Mouse (Mus musculus): ENCODE data around the gene Slc43a2. TPM values are rescaled to one million over a fixed set of nuclear protein-coding genes. Genes with fewer than 3 reads are reported as not detected.

The Slc43a2 gene
- total and polyA plus RNA-seq, 3 experiments, result 4.2 to 11.5 (median 7.5) TPM

GRCm38 (mm10) chr11:75498126-75498525 is 33.4 kb upstream of the Slc43a2 start:
- DNase-seq (ENCODE audit: low spot score) (no peak), ATAC-seq (ENCODE audit: extremely low read depth, insufficient number of reproducible peaks, low FRiP score, poor library complexity, severe bottlenecking) (no peak)
- H3K27me3 ChIP-seq (ENCODE audit: insufficient read depth, low read length), result no peaks in the 10 kb centered on the region
- H3K9me3 ChIP-seq (replicated peaks), result no peaks in the 10 kb centered on the region
- no peak overlapping the region for H3K4me3 ChIP-seq (ENCODE audit: low read depth, low read length)
- no peak for TF ChIP-seq CTCF (IDR thresholded peaks at IDR 0.05; ENCODE audit: low read depth, low read length)
- no peak for TF ChIP-seq GATA2 (IDR thresholded peaks at IDR 0.05; ENCODE audit: borderline replicate concordance, low read depth, low read length)
- TF ChIP-seq POLR2AphosphoS5 (IDR thresholded peaks at IDR 0.05; ENCODE audit: insufficient replicate concordance, low read depth, low read length), result no peak
- TF ChIP-seq GATA1 (IDR thresholded peaks at IDR 0.05; ENCODE audit: borderline replicate concordance, low read length), result no peak
- no peak for TF ChIP-seq TAL1 (conservative IDR thresholded peaks at IDR 0.05; ENCODE audit: low read depth, low read length)
- peaks cover 24% of the 10 kb centered on the region for H3K4me1 ChIP-seq (ENCODE audit: insufficient read depth, low read depth, low read length)
- peaks cover 99% of the 10 kb centered on the region for H3K36me3 ChIP-seq (replicated peaks)

- peaks cover 31% of the 10 kb centered on the region for H3K4me1 ChIP-seq (ENCODE audit: insufficient read depth, low read depth, low read length)
- TF ChIP-seq POLR2AphosphoS5 (IDR thresholded peaks at IDR 0.05; ENCODE audit: insufficient replicate concordance, low read depth, low read length) (no peak), GATA2 (IDR thresholded peaks at IDR 0.05; ENCODE audit: borderline replicate concordance, low read depth, low read length) (no peak), GATA1 (IDR thresholded peaks at IDR 0.05; ENCODE audit: borderline replicate concordance, low read length) (no peak), CTCF (IDR thresholded peaks at IDR 0.05; ENCODE audit: low read depth, low read length) (no peak), TAL1 (conservative IDR thresholded peaks at IDR 0.05; ENCODE audit: low read depth, low read length) (no peak)
- no peak for ATAC-seq (ENCODE audit: extremely low read depth, insufficient number of reproducible peaks, low FRiP score, poor library complexity, severe bottlenecking)
- DNase-seq (ENCODE audit: low spot score), result no peak
- H3K36me3 ChIP-seq (replicated peaks), result peaks cover 93% of the 10 kb centered on the region
- no peaks in the 10 kb centered on the region for H3K9me3 ChIP-seq (replicated peaks)
- H3K27me3 ChIP-seq (ENCODE audit: insufficient read depth, low read length), result peaks cover 2% of the 10 kb centered on the region; the same call in 1 of the 2 replicates
- no peak overlapping the region for H3K4me3 ChIP-seq (ENCODE audit: low read depth, low read length)
Measured at GRCm38 (mm10) chr11:75508162-75508561, 23.3 kb upstream of the Slc43a2 start.

- Histone ChIP-seq H3K9me3 (replicated peaks) (no peaks in the 10 kb centered on the region), H3K27me3 (ENCODE audit: insufficient read depth, low read length) (peaks cover 5% of the 10 kb centered on the region; the same call in 1 of the 2 replicates), H3K4me1 (ENCODE audit: insufficient read depth, low read depth, low read length) (peaks cover 31% of the 10 kb centered on the region), H3K4me3 (ENCODE audit: low read depth, low read length) (no peak overlapping the region), H3K36me3 (replicated peaks) (peaks cover 89% of the 10 kb centered on the region)
- TF ChIP-seq GATA2 (IDR thresholded peaks at IDR 0.05; ENCODE audit: borderline replicate concordance, low read depth, low read length), result no peak
- TF ChIP-seq GATA1 (IDR thresholded peaks at IDR 0.05; ENCODE audit: borderline replicate concordance, low read length), result no peak
- no peak for TF ChIP-seq TAL1 (conservative IDR thresholded peaks at IDR 0.05; ENCODE audit: low read depth, low read length)
- TF ChIP-seq POLR2AphosphoS5 (IDR thresholded peaks at IDR 0.05; ENCODE audit: insufficient replicate concordance, low read depth, low read length), result no peak
- TF ChIP-seq CTCF (IDR thresholded peaks at IDR 0.05; ENCODE audit: low read depth, low read length), result no peak
- ATAC-seq (ENCODE audit: extremely low read depth, insufficient number of reproducible peaks, low FRiP score, poor library complexity, severe bottlenecking), result no peak
- peak; percentile 28 for DNase-seq (ENCODE audit: low spot score)
Measured at GRCm38 (mm10) chr11:75508904-75509303, 22.6 kb upstream of the Slc43a2 start.

- Histone ChIP-seq H3K4me1 (ENCODE audit: insufficient read depth, low read depth, low read length) (peaks cover 32% of the 10 kb centered on the region), H3K4me3 (ENCODE audit: low read depth, low read length) (peak within 1 kb of the TSS; percentile 70), H3K36me3 (replicated peaks) (peaks cover 78% of the 10 kb centered on the region), H3K27me3 (ENCODE audit: insufficient read depth, low read length) (peaks cover 9% of the 10 kb centered on the region; the same call in 1 of the 2 replicates), H3K9me3 (replicated peaks) (no peaks in the 10 kb centered on the region)
- no peak for TF ChIP-seq GATA1 (IDR thresholded peaks at IDR 0.05; ENCODE audit: borderline replicate concordance, low read length)
- TF ChIP-seq TAL1 (conservative IDR thresholded peaks at IDR 0.05; ENCODE audit: low read depth, low read length), result no peak
- TF ChIP-seq POLR2AphosphoS5 (IDR thresholded peaks at IDR 0.05; ENCODE audit: insufficient replicate concordance, low read depth, low read length), result no peak
- TF ChIP-seq CTCF (IDR thresholded peaks at IDR 0.05; ENCODE audit: low read depth, low read length), result no peak
- no peak for TF ChIP-seq GATA2 (IDR thresholded peaks at IDR 0.05; ENCODE audit: borderline replicate concordance, low read depth, low read length)
- no peak for ATAC-seq (ENCODE audit: extremely low read depth, insufficient number of reproducible peaks, low FRiP score, poor library complexity, severe bottlenecking)
- DNase-seq (ENCODE audit: low spot score), result peak; percentile 62
Measured at GRCm38 (mm10) chr11:75509741-75510626, 21.5 kb upstream of the Slc43a2 start, which contains the start of gene Rilp. Gene Rilp (plus strand): TSS chr11:75510094.

- Histone ChIP-seq H3K36me3 (replicated peaks) (peaks cover 72% of the 10 kb centered on the region), H3K9me3 (replicated peaks) (no peaks in the 10 kb centered on the region), H3K27me3 (ENCODE audit: insufficient read depth, low read length) (peaks cover 15% of the 10 kb centered on the region; the same call in 1 of the 2 replicates), H3K4me1 (ENCODE audit: insufficient read depth, low read depth, low read length) (peaks cover 37% of the 10 kb centered on the region), H3K4me3 (ENCODE audit: low read depth, low read length) (peak overlapping the region; percentile 70)
- ATAC-seq (ENCODE audit: extremely low read depth, insufficient number of reproducible peaks, low FRiP score, poor library complexity, severe bottlenecking), result peak; percentile 59; the same call in 1 of the 2 replicates
- TF ChIP-seq TAL1 (conservative IDR thresholded peaks at IDR 0.05; ENCODE audit: low read depth, low read length), result no peak
- TF ChIP-seq GATA1 (IDR thresholded peaks at IDR 0.05; ENCODE audit: borderline replicate concordance, low read length), result no peak
- TF ChIP-seq POLR2AphosphoS5 (IDR thresholded peaks at IDR 0.05; ENCODE audit: insufficient replicate concordance, low read depth, low read length), result no peak
- TF ChIP-seq GATA2 (IDR thresholded peaks at IDR 0.05; ENCODE audit: borderline replicate concordance, low read depth, low read length), result no peak
- TF ChIP-seq CTCF (IDR thresholded peaks at IDR 0.05; ENCODE audit: low read depth, low read length), result peak; percentile 42
- peak; percentile 74 for DNase-seq (ENCODE audit: low spot score)
Measured at GRCm38 (mm10) chr11:75510627-75510993, 20.9 kb upstream of the Slc43a2 start.

GRCm38 (mm10) chr11:75511213-75511612 is 20.3 kb upstream of the Slc43a2 start:
- no peak for DNase-seq (ENCODE audit: low spot score)
- Histone ChIP-seq H3K4me3 (ENCODE audit: low read depth, low read length) (no peak overlapping the region), H3K4me1 (ENCODE audit: insufficient read depth, low read depth, low read length) (peaks cover 37% of the 10 kb centered on the region), H3K9me3 (replicated peaks) (no peaks in the 10 kb centered on the region), H3K27me3 (ENCODE audit: insufficient read depth, low read length) (peaks cover 15% of the 10 kb centered on the region; the same call in 1 of the 2 replicates), H3K36me3 (replicated peaks) (peaks cover 66% of the 10 kb centered on the region)
- no peak for ATAC-seq (ENCODE audit: extremely low read depth, insufficient number of reproducible peaks, low FRiP score, poor library complexity, severe bottlenecking)
- TF ChIP-seq TAL1 (conservative IDR thresholded peaks at IDR 0.05; ENCODE audit: low read depth, low read length) (no peak), GATA2 (IDR thresholded peaks at IDR 0.05; ENCODE audit: borderline replicate concordance, low read depth, low read length) (no peak), GATA1 (IDR thresholded peaks at IDR 0.05; ENCODE audit: borderline replicate concordance, low read length) (no peak), POLR2AphosphoS5 (IDR thresholded peaks at IDR 0.05; ENCODE audit: insufficient replicate concordance, low read depth, low read length) (no peak), CTCF (IDR thresholded peaks at IDR 0.05; ENCODE audit: low read depth, low read length) (no peak)

Measured in G1E (cell line).